Mouse (Mus musculus) layer of hippocampus, adult 8-10 months (tissue): ENCODE measurements around the gene Brpf3. TPM values are rescaled to one million over a fixed set of nuclear protein-coding genes. Genes with fewer than 3 reads are reported as not detected.

ENCODE experiments used
- DNase-seq, 2 experiments: peaks; one replicate each; pipeline ENCODE4 v3.0.0; 2022; ENCODE audit warnings: low spot score in 2 of 2
- total RNA-seq, 4 experiments: library from RNA; stranded (reverse); gene quantifications; 2 replicates each; pipeline ENCODE4 v1.2.4; 2022

Gene Brpf3
- total RNA-seq, 4 experiments from 2014 or later, result 39.8 to 56.2 (median 50.5) TPM

DNA sequence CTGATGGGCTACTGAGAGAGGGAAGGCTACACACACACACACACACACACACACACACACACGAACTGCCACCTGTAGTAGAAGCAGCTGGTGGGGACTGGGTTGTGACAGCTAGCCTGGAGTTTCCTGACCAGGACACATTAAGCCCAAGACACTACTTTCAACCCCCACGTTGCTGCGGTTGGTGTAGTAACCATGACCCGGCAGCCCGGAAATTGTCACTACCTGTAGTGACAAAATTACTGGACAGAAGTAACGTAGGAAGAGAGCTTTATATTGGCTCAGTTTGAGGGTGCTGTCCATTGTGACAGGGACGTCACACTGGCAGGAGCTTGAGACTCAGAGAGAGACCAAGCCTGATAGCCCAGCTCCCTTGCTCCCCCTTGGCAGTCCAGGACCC is 71.4 kb downstream of the Brpf3 start:
- no peak for DNase-seq

DNA sequence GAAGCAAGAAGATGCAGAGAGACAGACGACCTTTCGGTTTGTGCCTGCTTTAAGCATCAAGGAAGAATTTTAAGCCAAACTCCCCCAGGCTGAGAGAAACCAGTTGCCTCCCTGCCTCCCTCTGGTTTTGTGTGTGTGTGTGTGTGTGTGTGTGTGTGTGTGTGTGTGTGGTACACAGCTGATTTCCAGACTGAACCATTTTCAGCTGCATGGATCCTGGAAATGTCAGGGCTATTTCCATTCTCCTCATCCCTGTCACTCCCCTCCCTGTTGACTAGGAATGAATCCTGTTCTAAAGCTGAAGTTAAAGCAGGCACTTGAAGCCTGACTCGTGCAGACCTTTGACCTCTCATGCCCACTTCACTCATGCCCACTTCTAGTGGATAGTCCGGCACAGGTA is 73.3 kb downstream of the Brpf3 start:
- no peak for DNase-seq

DNA sequence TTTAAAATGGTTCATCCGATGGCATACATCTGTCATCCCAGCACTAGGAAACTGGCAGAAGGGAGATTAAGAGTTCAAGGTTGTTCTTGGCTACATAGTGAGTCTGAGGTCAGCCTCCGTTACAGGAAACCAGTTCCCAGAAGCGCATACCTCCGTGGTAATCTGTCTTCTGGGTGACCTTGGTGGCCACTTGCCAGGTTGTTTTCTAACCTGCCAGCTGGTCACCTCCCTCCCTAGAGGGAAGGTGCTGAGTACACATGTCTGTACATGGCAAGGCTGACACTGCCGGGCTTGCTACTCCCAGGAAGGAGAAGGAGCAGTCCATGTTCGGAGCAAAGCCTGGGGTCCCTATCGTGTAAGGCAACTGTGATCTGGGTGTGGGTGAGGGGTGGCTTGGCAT is 73.9 kb downstream of the Brpf3 start:
- peak in 1 of 2 experiments; percentile 18 for DNase-seq

DNA sequence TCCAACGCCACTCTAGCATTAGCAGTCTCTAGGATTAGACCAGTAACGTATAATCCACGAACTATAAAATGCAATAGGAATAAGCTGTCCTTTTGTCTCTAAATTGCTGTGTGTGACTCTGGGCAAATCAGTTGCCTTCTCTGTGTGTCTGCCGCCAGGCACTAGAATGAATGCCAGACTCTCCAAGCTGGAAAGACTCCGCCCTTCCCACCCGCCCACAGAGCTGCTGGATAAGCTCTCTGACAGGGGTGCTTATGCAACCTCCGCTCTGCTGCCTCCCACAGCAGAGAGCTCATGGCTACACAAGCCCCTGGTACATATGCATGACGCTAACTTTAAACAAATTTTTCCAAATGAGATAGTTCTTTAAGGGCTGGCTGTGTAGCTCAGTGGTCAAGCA is 74.4 kb downstream of the Brpf3 start:
- DNase-seq, result peak; percentile 68

DNA sequence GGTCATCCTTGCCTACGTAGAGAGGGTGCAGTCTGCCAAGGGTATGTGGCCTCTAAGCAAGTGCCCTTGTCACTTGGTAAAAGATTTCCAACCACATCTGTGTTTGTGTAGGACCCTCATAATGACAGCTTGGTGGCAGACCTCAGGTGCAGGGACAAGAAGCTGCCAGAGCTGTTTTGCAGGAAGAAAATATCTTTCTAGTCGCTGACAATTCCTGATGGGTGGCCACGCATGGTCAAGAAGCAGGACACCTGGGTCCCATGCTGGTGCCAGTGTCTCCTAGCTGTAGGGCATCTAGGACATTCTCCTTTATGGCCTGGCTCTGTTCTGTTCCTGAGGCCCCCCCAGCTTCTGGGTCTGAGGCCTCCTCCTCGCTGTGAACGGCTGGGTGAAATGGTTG is 75.4 kb downstream of the Brpf3 start:
- DNase-seq, result no peak

DNA sequence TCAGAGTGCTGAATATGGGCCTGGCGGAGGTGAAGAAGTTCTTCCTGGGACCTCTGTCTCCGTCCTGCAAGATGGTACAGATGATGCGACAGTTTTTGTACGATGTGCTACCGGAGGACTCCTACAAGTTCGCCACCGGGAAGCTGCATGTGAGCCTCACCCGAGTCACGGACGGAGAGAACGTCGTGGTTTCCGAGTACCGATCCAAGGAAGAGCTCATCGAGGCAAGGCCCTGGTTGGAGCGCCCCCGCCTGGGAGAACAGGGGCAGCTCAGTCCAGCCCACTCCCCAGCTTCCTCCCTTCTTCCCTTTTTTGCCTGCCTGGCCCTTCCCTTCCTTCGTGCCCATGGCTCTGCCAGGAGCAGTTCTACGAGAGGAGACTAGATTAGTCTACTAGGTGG is 75.9 kb downstream of the Brpf3 start:
- DNase-seq, result peak in 1 of 2 experiments; percentile 39

DNA sequence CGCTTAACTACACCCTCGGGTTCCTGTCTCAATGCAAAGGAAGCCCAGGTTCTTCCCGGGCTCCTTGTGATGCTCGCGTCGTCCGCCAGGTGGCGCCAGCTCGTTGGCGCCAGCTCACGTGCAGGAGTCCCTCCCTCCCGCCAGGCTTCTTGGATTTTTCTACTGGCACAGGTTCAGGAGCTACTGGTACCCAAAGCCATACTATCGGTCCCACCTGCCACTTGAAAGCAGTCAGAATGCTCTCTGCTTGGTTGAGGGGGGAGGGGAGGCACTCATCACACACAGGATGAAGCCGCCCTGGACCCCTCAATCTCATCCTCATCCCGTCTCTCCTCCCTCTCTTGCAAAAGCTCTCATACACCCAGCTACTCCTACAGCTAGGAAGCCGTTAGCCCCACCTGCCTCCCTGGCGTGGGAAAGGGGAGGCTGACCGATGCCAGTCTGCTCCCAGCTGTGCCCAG is 79.1 kb downstream of the Brpf3 start:
- DNase-seq, result peak; percentile 46 to 73

DNA sequence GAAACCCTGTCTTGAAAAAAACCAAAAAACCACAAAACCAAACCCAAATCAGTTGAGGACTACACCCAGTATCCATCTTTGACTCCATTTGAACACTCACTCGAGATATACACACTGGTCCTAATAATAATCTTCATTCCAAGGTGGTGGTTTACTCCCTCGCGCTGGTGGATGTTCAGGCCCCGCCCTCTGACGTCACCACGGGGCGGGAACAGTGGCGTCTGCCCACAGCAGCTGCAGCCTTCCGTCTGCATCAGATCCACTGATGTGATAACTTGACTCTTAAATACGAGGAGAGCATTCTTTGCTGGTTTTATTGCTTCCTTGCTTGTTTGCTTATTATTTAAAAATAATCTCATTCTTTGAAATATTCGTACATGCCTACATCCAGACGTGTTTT is 81.4 kb downstream of the Brpf3 start:
- DNase-seq, result peak in 1 of 2 experiments; percentile 42

DNA sequence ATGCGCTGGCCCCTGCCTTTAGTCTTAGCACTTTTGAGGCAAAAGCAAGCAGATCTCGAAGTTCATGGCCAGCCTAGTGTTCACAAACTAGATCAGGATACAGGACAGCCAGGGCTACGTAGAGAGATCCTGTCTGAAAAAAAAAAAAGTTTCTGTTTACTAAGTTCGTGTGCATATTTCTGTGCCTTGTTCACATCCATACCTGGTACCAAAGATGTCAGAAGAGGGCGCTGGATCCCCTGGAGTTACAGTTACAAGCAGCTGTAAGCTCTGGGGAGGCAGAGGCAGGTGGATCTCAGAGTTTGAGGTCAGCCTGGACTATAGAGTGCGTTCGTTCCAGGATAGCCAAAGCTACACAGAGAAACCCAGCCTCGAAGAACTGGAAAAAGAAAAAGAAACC is 81.9 kb downstream of the Brpf3 start:
- no peak for DNase-seq

DNA sequence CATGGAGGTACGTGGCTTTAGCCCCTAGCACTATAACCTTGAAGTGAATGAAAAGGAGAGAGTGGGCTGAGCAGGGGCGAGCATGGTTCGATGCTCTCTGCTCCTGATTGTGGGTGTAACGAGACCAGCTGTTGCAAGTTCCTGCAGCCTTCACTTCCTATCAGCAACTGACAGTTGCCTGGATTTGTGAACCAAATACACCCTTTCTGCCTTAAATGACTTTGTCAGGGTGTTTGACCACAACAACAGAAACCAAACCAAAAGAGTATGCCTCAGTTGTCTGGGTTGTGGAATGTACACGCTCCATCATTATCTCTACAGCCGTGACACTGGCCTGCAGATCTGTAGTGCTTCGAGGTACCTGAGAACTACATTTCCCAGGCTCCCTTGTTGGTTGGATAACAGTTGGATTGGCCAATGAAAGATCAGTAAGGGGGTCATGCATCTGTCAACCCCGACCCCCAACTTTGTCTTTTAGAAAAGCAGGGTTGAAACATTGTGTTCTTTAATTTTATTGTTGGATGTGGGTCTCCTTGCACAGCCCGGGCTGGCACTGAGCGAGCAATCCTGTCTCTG is 83.1 kb downstream of the Brpf3 start:
- DNase-seq, result no peak

DNA sequence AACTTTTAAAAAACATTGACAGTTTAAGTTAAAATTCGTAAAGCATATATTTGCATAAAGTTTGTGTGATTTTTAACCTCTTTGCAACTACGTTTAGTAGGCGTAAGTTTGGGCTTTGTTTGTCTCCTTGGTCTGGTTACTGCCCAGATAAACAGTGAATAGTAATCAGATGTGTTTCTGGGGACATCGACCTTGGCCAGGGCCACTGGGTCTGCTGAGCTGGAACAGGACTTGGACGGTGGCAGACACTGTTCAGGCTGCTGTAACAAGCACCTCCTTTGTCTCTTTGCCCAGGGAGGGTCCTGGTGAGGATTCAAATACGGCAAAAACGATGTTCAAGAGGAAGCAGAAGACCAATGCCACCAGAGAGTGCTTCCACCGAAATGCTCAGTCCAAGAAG is 84.3 kb downstream of the Brpf3 start:
- DNase-seq, result no peak

DNA sequence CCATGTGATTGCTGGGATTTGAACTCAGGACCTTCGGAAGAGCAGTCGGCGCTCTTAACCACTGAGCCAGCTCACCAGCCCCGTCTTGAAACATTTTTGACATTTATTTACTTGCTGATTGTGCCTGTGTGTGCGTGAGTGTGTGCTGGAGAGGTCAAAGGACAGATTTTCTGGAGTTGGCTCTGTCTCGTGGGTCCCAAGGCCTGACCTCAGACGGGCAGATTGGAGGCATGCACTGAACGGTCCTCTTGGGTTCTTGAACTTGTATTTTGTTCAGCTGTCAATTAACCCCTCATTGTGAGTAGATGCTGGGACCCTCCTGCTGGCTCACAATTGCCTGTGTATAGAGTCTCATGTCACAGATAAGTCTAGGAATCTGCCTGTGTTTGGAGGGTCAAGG is 85.4 kb downstream of the Brpf3 start:
- no peak for DNase-seq

Other genes starting within 250 kb of the Brpf3 start
- not detected for gene Clps, start 240.3 kb upstream of the Brpf3 start, total RNA-seq
- 1 to 10 TPM; 3.5 to 5.3 (median 4.2) TPM for gene Lhfpl5, start 225.4 kb upstream of the Brpf3 start, total RNA-seq
- 10 to 100 TPM; 70.6 to 94.3 (median 78.3) TPM for gene Srpk1, start 178.4 kb upstream of the Brpf3 start, total RNA-seq
- gene Slc26a8, start 110.9 kb upstream of the Brpf3 start, total RNA-seq, result 10 to 100 TPM in 1 of 4 experiments, 1 to 10 TPM in 3; 6.6 to 10.6 (median 9.4) TPM
- gene Mapk14, start 109.8 kb upstream of the Brpf3 start, total RNA-seq, result 10 to 100 TPM; 71.5 to 83.8 (median 77.1) TPM
- 1 to 10 TPM; 2.5 to 5.3 (median 3.2) TPM for gene AC170998.1, start 75.0 kb upstream of the Brpf3 start, total RNA-seq
- gene Mapk13, start 31.8 kb upstream of the Brpf3 start, total RNA-seq, result 1 to 10 TPM; 1.0 to 3.5 (median 2.0) TPM
- under 1 TPM; 0.43 to 0.84 (median 0.70) TPM for gene Pnpla1, start 57.3 kb downstream of the Brpf3 start, total RNA-seq
- gene 4930539E08Rik, start 114.2 kb downstream of the Brpf3 start, total RNA-seq, result 1 to 10 TPM; 3.2 to 6.4 (median 4.9) TPM
- not detected for gene Pxt1, start 142.8 kb downstream of the Brpf3 start, total RNA-seq
- 10 to 100 TPM; 56.0 to 80.0 (median 62.1) TPM for gene Kctd20, start 150.9 kb downstream of the Brpf3 start, total RNA-seq
- 10 to 100 TPM; 56.9 to 81.7 (median 64.5) TPM for gene Stk38, start 206.9 kb downstream of the Brpf3 start, total RNA-seq
- gene Srsf3, start 231.5 kb downstream of the Brpf3 start, total RNA-seq, result 100 to 1,000 TPM; 117 to 141 (median 132) TPM